ENCODE assay signal across 24 mouse cellular contexts in the genomic region with DNA sequence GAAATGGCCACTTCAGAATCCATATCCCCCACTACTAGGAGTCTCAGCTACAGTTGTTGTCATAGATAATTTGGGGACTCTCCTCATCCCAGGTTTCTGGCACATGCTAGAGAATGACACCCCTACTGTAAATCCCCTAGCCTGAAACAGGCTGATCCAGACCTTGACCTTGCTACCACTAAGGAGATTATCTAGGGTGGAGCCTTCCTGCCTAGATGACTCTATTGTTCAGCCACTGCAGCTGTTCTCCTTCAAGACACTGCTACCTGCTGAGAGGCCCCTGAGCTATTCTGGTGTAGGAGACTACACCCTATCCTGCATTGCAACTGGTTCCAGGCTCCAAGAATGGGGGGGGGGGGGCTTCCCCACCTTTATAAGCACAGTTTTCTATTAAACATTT.
"Had no signal": no experiment of that assay in that cellular context is flagged by ENCODE, and none has a peak within 500 bp of the region (broad histone marks: within the 10 kb centered on the region; RNA-seq: fewer than 3 reads in every experiment).

No protein-coding gene starts in this region.

- H3K27ac ChIP-seq: gastrocnemius, adult 2 months; heart, embryonic 10.5 days; hindbrain, embryonic 13.5 days; hindbrain, embryonic 15.5 days; hindbrain, postnatal 0 days; left cerebral cortex, adult 2 months; limb, embryonic 10.5 days; limb, embryonic 12.5 days; liver, embryonic 13.5 days; liver, embryonic 15.5 days had no signal

- H3K36me3 ChIP-seq: heart, embryonic 10.5 days; heart, embryonic 12.5 days; hindbrain, embryonic 13.5 days; hindbrain, embryonic 15.5 days; limb, embryonic 10.5 days; limb, embryonic 12.5 days; liver, embryonic 13.5 days; liver, embryonic 15.5 days had no signal

- H3K9me3 ChIP-seq: heart, embryonic 10.5 days; heart, embryonic 12.5 days; hindbrain, embryonic 13.5 days; hindbrain, embryonic 15.5 days; limb, embryonic 10.5 days; limb, embryonic 12.5 days; liver, embryonic 13.5 days; liver, embryonic 15.5 days had no signal

- H3K4me3 ChIP-seq: gastrocnemius, adult 2 months; heart, embryonic 10.5 days; heart, embryonic 12.5 days; hindbrain, embryonic 13.5 days; hindbrain, embryonic 15.5 days; left cerebral cortex, adult 2 months; limb, embryonic 10.5 days; limb, embryonic 12.5 days; liver, embryonic 13.5 days; liver, embryonic 15.5 days had no signal

- DNase-seq: gastrocnemius, adult 2 months; gastrocnemius, postnatal 10 days; gastrocnemius, postnatal 25 days; heart, adult 18-20 months; heart, postnatal 10 days; heart, postnatal 36 days; kidney, adult 18-20 months; kidney, adult 8-10 months; kidney, postnatal 10 days; kidney, postnatal 25 days; layer of hippocampus, adult 9-11 months; liver; liver, embryonic 13.5 days had no signal

- H3K27me3 ChIP-seq: heart, embryonic 12.5 days; hindbrain, embryonic 13.5 days; hindbrain, embryonic 15.5 days; limb, embryonic 12.5 days; liver, embryonic 13.5 days; liver, embryonic 15.5 days had no signal

- H3K9ac ChIP-seq: heart, embryonic 12.5 days; hindbrain, embryonic 13.5 days; hindbrain, embryonic 15.5 days; limb, embryonic 12.5 days; liver, embryonic 13.5 days; liver, embryonic 15.5 days had no signal

- ATAC-seq: hindbrain, postnatal 0 days; intestine, postnatal 0 days had no signal

- H3K4me1 ChIP-seq: heart, embryonic 10.5 days; heart, embryonic 12.5 days; hindbrain, embryonic 13.5 days; hindbrain, embryonic 15.5 days; limb, embryonic 10.5 days; limb, embryonic 12.5 days; liver, embryonic 13.5 days; liver, embryonic 15.5 days had no signal

- H3K4me2 ChIP-seq: heart, embryonic 12.5 days; hindbrain, embryonic 13.5 days; hindbrain, embryonic 15.5 days; limb, embryonic 12.5 days; liver, embryonic 11.5 days; liver, embryonic 13.5 days; liver, embryonic 15.5 days had no signal
